Mouse (Mus musculus): Measurements from ENCODE around the gene Ptpdc1. TPM values are rescaled to one million over a fixed set of nuclear protein-coding genes. Genes with fewer than 3 reads are reported as not detected.

The Ptpdc1 gene
- polyA plus RNA-seq, 1 experiment from 2014 or later: 17.2 TPM

GRCm38 (mm10) chr13:48664916-48665655 lies 39.6 kb upstream of the Ptpdc1 start:
- peaks cover 99% of the 10 kb centered on the region for H3K27me3 ChIP-seq (ENCODE audit: control insufficient read depth, insufficient read depth, low read length)
- no peak overlapping the region for H3K9ac ChIP-seq (ENCODE audit: low read length)
- no peak overlapping the region for H3K4me3 ChIP-seq (ENCODE audit: low read depth, low read length)
- no peaks in the 10 kb centered on the region for H3K36me3 ChIP-seq (ENCODE audit: control insufficient read depth, insufficient read depth, low read length)
- no peak overlapping the region for H3K4me2 ChIP-seq
- DNase-seq (ENCODE audit: low spot score, missing footprints) (peak; percentile 96), ATAC-seq (ENCODE audit: low FRiP score) (no peak)
- no peak overlapping the region for H3K27ac ChIP-seq (ENCODE audit: low read depth, low read length)
- H3K9me3 ChIP-seq (ENCODE audit: control insufficient read depth, low read length): no peaks in the 10 kb centered on the region
- WGBS: under 1% methylated on average over 39 of the region's 39 CpGs
- peaks cover 18% of the 10 kb centered on the region for H3K4me1 ChIP-seq (ENCODE audit: control insufficient read depth, insufficient read depth, low read length)

- no peak for DNase-seq (ENCODE audit: low spot score, missing footprints)
- Histone ChIP-seq H3K4me1 (ENCODE audit: control insufficient read depth, insufficient read depth, low read length) (peaks cover 18% of the 10 kb centered on the region), H3K9ac (ENCODE audit: low read length) (no peak overlapping the region), H3K9me3 (ENCODE audit: control insufficient read depth, low read length) (no peaks in the 10 kb centered on the region), H3K27me3 (ENCODE audit: control insufficient read depth, insufficient read depth, low read length) (peaks cover 99% of the 10 kb centered on the region), H3K4me2 (no peak overlapping the region), H3K4me3 (ENCODE audit: low read depth, low read length) (no peak overlapping the region), H3K27ac (ENCODE audit: low read depth, low read length) (no peak overlapping the region), H3K36me3 (ENCODE audit: control insufficient read depth, insufficient read depth, low read length) (no peaks in the 10 kb centered on the region)
- ATAC-seq (ENCODE audit: low FRiP score): no peak
- 2% methylated on average over 7 of the region's 7 CpGs for WGBS
These were observed 38.5 kb upstream of the Ptpdc1 start for GRCm38 (mm10) chr13:48663988-48664339.

GRCm38 (mm10) chr13:48663211-48663987 lies 37.9 kb upstream of the Ptpdc1 start:
- no peak overlapping the region for H3K27ac ChIP-seq (ENCODE audit: low read depth, low read length)
- H3K36me3 ChIP-seq (ENCODE audit: control insufficient read depth, insufficient read depth, low read length): no peaks in the 10 kb centered on the region
- peaks cover 15% of the 10 kb centered on the region for H3K4me1 ChIP-seq (ENCODE audit: control insufficient read depth, insufficient read depth, low read length)
- H3K9me3 ChIP-seq (ENCODE audit: control insufficient read depth, low read length): no peaks in the 10 kb centered on the region
- peak overlapping the region; percentile 45 for H3K9ac ChIP-seq (ENCODE audit: low read length)
- peak overlapping the region; percentile 42 for H3K4me3 ChIP-seq (ENCODE audit: low read depth, low read length)
- DNase-seq (ENCODE audit: low spot score, missing footprints): peak; percentile 97
- peak overlapping the region; percentile 69 for H3K4me2 ChIP-seq
- peaks cover 99% of the 10 kb centered on the region for H3K27me3 ChIP-seq (ENCODE audit: control insufficient read depth, insufficient read depth, low read length)
- WGBS: under 1% methylated on average over 49 of the region's 54 CpGs
- peak; percentile 31; the same call in 1 of the 2 replicates for ATAC-seq (ENCODE audit: low FRiP score)

- H3K27ac ChIP-seq (ENCODE audit: low read depth, low read length): no peak within 1 kb of the TSS
- no peaks in the 10 kb centered on the region for H3K9me3 ChIP-seq (ENCODE audit: control insufficient read depth, low read length)
- WGBS: under 1% methylated on average over 52 of the region's 73 CpGs
- peaks cover 15% of the 10 kb centered on the region for H3K4me1 ChIP-seq (ENCODE audit: control insufficient read depth, insufficient read depth, low read length)
- H3K27me3 ChIP-seq (ENCODE audit: control insufficient read depth, insufficient read depth, low read length): peaks cover 100% of the 10 kb centered on the region
- H3K4me2 ChIP-seq: peak within 1 kb of the TSS; percentile 69
- H3K36me3 ChIP-seq (ENCODE audit: control insufficient read depth, insufficient read depth, low read length): no peaks in the 10 kb centered on the region
- H3K9ac ChIP-seq (ENCODE audit: low read length): peak within 1 kb of the TSS; percentile 45
- peak; percentile 64 for ATAC-seq (ENCODE audit: low FRiP score)
- peak within 1 kb of the TSS; percentile 42 for H3K4me3 ChIP-seq (ENCODE audit: low read depth, low read length)
- peak; percentile 95 for DNase-seq (ENCODE audit: low spot score, missing footprints)
These were observed 37.1 kb upstream of the Ptpdc1 start, which contains the start of gene Barx1 for GRCm38 (mm10) chr13:48662431-48663143. Gene Barx1 (plus strand): TSS chr13:48662998.

- peaks cover 100% of the 10 kb centered on the region for H3K27me3 ChIP-seq (ENCODE audit: control insufficient read depth, insufficient read depth, low read length)
- H3K27ac ChIP-seq (ENCODE audit: low read depth, low read length): no peak overlapping the region
- H3K9me3 ChIP-seq (ENCODE audit: control insufficient read depth, low read length): no peaks in the 10 kb centered on the region
- H3K36me3 ChIP-seq (ENCODE audit: control insufficient read depth, insufficient read depth, low read length): no peaks in the 10 kb centered on the region
- no peak for ATAC-seq (ENCODE audit: low FRiP score)
- H3K9ac ChIP-seq (ENCODE audit: low read length): no peak overlapping the region
- H3K4me1 ChIP-seq (ENCODE audit: control insufficient read depth, insufficient read depth, low read length): peaks cover 15% of the 10 kb centered on the region
- H3K4me2 ChIP-seq: no peak overlapping the region
- 3% methylated on average over 1 of the region's 1 CpGs for WGBS
- H3K4me3 ChIP-seq (ENCODE audit: low read depth, low read length): no peak overlapping the region
- DNase-seq (ENCODE audit: low spot score, missing footprints): peak; percentile 91
These were observed 36.1 kb upstream of the Ptpdc1 start for GRCm38 (mm10) chr13:48661561-48661960.

- 13% methylated on average over 6 of the region's 6 CpGs for WGBS
These were observed 35.3 kb upstream of the Ptpdc1 start for GRCm38 (mm10) chr13:48660741-48661140.

GRCm38 (mm10) chr13:48660221-48660734 lies 34.8 kb upstream of the Ptpdc1 start:
- WGBS: 5% methylated on average over 11 of the region's 11 CpGs
- Histone ChIP-seq H3K36me3 (ENCODE audit: control insufficient read depth, insufficient read depth, low read length) (no peaks in the 10 kb centered on the region), H3K4me3 (ENCODE audit: low read depth, low read length) (no peak overlapping the region), H3K27me3 (ENCODE audit: control insufficient read depth, insufficient read depth, low read length) (peaks cover 97% of the 10 kb centered on the region), H3K27ac (ENCODE audit: low read depth, low read length) (no peak overlapping the region), H3K9me3 (ENCODE audit: control insufficient read depth, low read length) (no peaks in the 10 kb centered on the region), H3K4me1 (ENCODE audit: control insufficient read depth, insufficient read depth, low read length) (peaks cover 11% of the 10 kb centered on the region), H3K4me2 (no peak overlapping the region), H3K9ac (ENCODE audit: low read length) (no peak overlapping the region)
- ATAC-seq (ENCODE audit: low FRiP score) (no peak), DNase-seq (ENCODE audit: low spot score, missing footprints) (peak; percentile 94)

More at GRCm38 (mm10) chr13:48660741-48661140, 35.3 kb upstream of the Ptpdc1 start:
- H3K4me1 ChIP-seq (ENCODE audit: control insufficient read depth, insufficient read depth, low read length): peaks cover 13% of the 10 kb centered on the region
- H3K4me2 ChIP-seq: no peak overlapping the region
- DNase-seq (ENCODE audit: low spot score, missing footprints) (peak; percentile 91), ATAC-seq (ENCODE audit: low FRiP score) (no peak)
- no peaks in the 10 kb centered on the region for H3K36me3 ChIP-seq (ENCODE audit: control insufficient read depth, insufficient read depth, low read length)
- peaks cover 99% of the 10 kb centered on the region for H3K27me3 ChIP-seq (ENCODE audit: control insufficient read depth, insufficient read depth, low read length)
- H3K27ac ChIP-seq (ENCODE audit: low read depth, low read length): no peak overlapping the region
- H3K9me3 ChIP-seq (ENCODE audit: control insufficient read depth, low read length): no peaks in the 10 kb centered on the region
- H3K9ac ChIP-seq (ENCODE audit: low read length): no peak overlapping the region
- no peak overlapping the region for H3K4me3 ChIP-seq (ENCODE audit: low read depth, low read length)

GRCm38 (mm10) chr13:48659254-48660220 lies 34.1 kb upstream of the Ptpdc1 start:
- peak; percentile 97 for DNase-seq (ENCODE audit: low spot score, missing footprints)
- H3K4me2 ChIP-seq: peak overlapping the region; percentile 19; the same call in 1 of the 2 replicates
- peaks cover 95% of the 10 kb centered on the region for H3K27me3 ChIP-seq (ENCODE audit: control insufficient read depth, insufficient read depth, low read length)
- H3K9me3 ChIP-seq (ENCODE audit: control insufficient read depth, low read length): no peaks in the 10 kb centered on the region
- H3K4me3 ChIP-seq (ENCODE audit: low read depth, low read length): peak overlapping the region; percentile 14; the same call in 1 of the 2 replicates
- WGBS: 1% methylated on average over 38 of the region's 38 CpGs
- H3K4me1 ChIP-seq (ENCODE audit: control insufficient read depth, insufficient read depth, low read length): peaks cover 9% of the 10 kb centered on the region
- ATAC-seq (ENCODE audit: low FRiP score): no peak
- H3K9ac ChIP-seq (ENCODE audit: low read length): no peak overlapping the region
- no peak overlapping the region for H3K27ac ChIP-seq (ENCODE audit: low read depth, low read length)
- H3K36me3 ChIP-seq (ENCODE audit: control insufficient read depth, insufficient read depth, low read length): no peaks in the 10 kb centered on the region

Data from midbrain, embryonic 11.5 days (tissue).